Mouse (Mus musculus) neural tube, embryonic 12.5 days (tissue): Measurements from ENCODE around the gene Tmem54. TPM values are rescaled to one million over a fixed set of nuclear protein-coding genes. Genes with fewer than 3 reads are reported as not detected.

Source experiments
- ATAC-seq: fragments of 200-750 bp; cut with Nextera tagmentation; 2 replicates; pipeline ENCODE4 v1.8.0; 2017; ENCODE audit warnings: low read depth, mild to moderate bottlenecking, moderate TSS enrichment, moderate library complexity; ENCODE audit not compliant: low FRiP score
- H3K27ac ChIP-seq: fragments of 300-500 bp; sonication (generic); 2 replicates; pipeline ENCODE4 v1.5.1; 2016
- H3K27me3 ChIP-seq: fragments of 300-500 bp; sonication (generic); replicated peaks from 2 replicates; pipeline ENCODE4 v1.6.1; 2016; ENCODE audit warnings: mild to moderate bottlenecking
- H3K36me3 ChIP-seq: fragments of 300-500 bp; sonication (generic); 2 replicates; pipeline ENCODE4 v1.6.1; 2016; ENCODE audit warnings: mild to moderate bottlenecking
- H3K4me1 ChIP-seq: fragments of 300-500 bp; sonication (generic); 2 replicates; pipeline ENCODE4 v1.6.1; 2016
- H3K4me2 ChIP-seq: fragments of 300-500 bp; sonication (generic); replicated peaks from 2 replicates; pipeline ENCODE4 v1.6.1; 2016; ENCODE audit warnings: mild to moderate bottlenecking
- H3K4me3 ChIP-seq: fragments of 300-500 bp; sonication (generic); 2 replicates; pipeline ENCODE4 v1.5.1; 2016
- H3K9ac ChIP-seq: fragments of 300-500 bp; sonication (generic); 2 replicates; pipeline ENCODE4 v1.6.1; 2016; ENCODE audit warnings: mild to moderate bottlenecking
- H3K9me3 ChIP-seq: fragments of 300-500 bp; sonication (generic); 2 replicates; pipeline ENCODE4 v1.6.1; 2016; ENCODE audit warnings: mild to moderate bottlenecking
- WGBS: fragments of 180-500 bp; shearing (Covaris S2); methylation state at CpG from one replicate; pipeline ENCODE4 v1.1.7; 2016; 5-methylcytosine and 5-hydroxymethylcytosine counted together
- polyA plus RNA-seq: library from polyadenylated mRNA; unstranded; fragments of >200 nt; fragmentation: Nextera tagmentation; extraction: Ambion mirVana; gene quantifications from 2 replicates; pipeline ENCODE4 v1.2.1, GENCODE M21; 2016

Gene Tmem54
- polyA plus RNA-seq, 1 experiment from 2014 or later = 0.68 TPM

DNA sequence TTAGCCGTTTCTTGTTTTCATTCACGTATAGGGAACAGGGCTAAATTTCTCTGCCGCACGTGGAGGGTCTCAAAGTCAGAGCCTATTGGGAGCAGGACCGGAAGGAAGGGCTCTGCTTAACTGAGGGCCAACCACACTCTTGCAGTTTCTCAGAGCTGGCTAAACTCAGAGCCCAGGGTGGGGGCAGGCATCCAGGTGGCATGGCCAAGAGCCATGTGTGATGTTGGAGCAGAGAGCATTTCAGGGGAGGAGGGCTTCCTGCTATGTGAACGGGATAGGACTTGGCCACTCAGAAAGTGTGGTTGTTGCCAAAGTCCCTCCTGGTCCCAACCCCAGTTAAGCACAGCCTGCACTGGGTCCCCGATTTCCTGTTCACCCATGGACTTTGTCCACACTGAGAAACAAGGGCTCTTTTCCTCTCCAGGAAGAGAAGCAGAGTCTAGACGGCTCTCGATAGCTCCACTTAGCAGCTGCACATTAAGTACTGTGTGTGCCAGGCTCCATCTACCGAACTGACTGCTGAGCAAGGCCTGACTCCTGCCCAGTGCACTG, 2.1 kb downstream of the Tmem54 start:
- H3K9me3 ChIP-seq = no peaks in the 10 kb centered on the region
- no peaks in the 10 kb centered on the region for H3K36me3 ChIP-seq
- no peak for ATAC-seq
- no peak overlapping the region for H3K4me3 ChIP-seq
- H3K27ac ChIP-seq = no peak overlapping the region
- H3K4me2 ChIP-seq = no peak overlapping the region
- H3K9ac ChIP-seq = no peak overlapping the region
- H3K4me1 ChIP-seq = peaks cover 12% of the 10 kb centered on the region
- H3K27me3 ChIP-seq = peaks cover 42% of the 10 kb centered on the region
- WGBS = 82% methylated on average over 10 of the region's 10 CpGs

DNA sequence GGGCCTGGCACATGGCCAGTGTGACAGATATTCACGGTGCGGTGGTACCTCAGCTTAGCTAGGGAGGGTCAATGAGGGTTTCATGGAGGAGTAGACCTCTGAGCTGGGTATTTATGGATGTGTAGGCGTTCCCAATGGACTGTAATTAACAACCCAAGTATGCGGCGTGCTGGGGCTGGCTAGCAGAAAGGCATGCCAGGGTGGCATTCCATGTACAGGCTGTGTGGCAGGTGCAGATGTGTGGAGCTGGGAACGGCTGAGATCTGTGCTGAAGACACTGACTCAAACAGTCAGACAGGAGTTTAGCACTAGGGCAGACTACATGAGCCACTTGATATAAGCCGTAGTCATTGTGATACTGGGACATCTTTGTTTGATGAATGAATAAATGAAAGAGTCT, 3.3 kb downstream of the Tmem54 start:
- no peak overlapping the region for H3K4me3 ChIP-seq
- peaks cover 36% of the 10 kb centered on the region for H3K27me3 ChIP-seq
- H3K4me1 ChIP-seq = peaks cover 17% of the 10 kb centered on the region
- 80% methylated on average over 7 of the region's 7 CpGs for WGBS
- H3K27ac ChIP-seq = no peak overlapping the region
- H3K9me3 ChIP-seq = no peaks in the 10 kb centered on the region
- ATAC-seq = no peak
- H3K4me2 ChIP-seq = no peak overlapping the region
- H3K36me3 ChIP-seq = no peaks in the 10 kb centered on the region
- no peak overlapping the region for H3K9ac ChIP-seq

DNA sequence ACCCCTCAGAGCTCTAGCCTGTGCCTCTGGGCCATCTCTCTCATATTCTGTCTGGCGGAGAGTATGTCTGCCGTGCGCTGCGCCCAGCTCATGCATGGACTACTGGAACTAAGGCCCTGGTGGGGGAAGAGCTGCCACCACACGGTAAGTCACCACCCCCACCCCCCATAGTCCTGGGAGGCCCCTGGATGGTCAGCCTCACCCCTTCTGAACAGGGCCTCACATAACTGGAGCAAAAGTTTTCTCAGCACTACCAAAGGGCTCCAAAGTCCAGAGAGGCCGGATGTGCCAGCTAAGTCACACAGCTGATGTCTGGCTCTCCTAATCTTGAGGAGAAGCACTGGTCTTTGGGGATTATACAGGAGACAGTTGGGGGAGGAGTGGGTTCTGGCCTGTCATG, 5.5 kb downstream of the Tmem54 start:
- no peaks in the 10 kb centered on the region for H3K36me3 ChIP-seq
- no peak overlapping the region for H3K4me3 ChIP-seq
- peaks cover 16% of the 10 kb centered on the region for H3K27me3 ChIP-seq
- H3K9ac ChIP-seq = no peak overlapping the region
- ATAC-seq = no peak
- H3K9me3 ChIP-seq = no peaks in the 10 kb centered on the region
- 91% methylated on average over 6 of the region's 6 CpGs for WGBS
- no peak overlapping the region for H3K4me2 ChIP-seq
- H3K4me1 ChIP-seq = peaks cover 23% of the 10 kb centered on the region
- no peak overlapping the region for H3K27ac ChIP-seq

DNA sequence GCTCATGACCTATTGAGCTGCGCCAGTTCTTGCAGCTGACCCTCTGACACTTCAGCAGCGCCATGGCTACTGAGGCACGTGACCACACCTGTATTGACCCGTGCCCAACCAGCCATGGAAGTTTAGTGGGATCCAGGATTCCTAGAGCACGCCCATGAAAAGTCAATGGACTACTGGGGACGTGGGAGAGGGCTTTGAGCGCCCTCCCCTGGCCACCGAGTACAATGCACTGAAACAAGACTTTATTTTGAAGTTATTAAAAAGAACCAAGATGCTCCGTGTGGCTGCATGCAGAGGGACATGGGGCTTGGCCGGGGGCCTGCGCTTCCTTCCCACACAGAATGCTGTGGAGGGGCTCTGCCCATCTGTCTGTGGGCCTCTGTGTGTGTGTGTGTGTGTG, 6.0 kb downstream of the Tmem54 start:
- H3K27me3 ChIP-seq = peaks cover 10% of the 10 kb centered on the region
- H3K4me1 ChIP-seq = peaks cover 24% of the 10 kb centered on the region
- H3K27ac ChIP-seq = no peak overlapping the region
- no peak for ATAC-seq
- no peak overlapping the region for H3K4me2 ChIP-seq
- WGBS = 61% methylated on average over 11 of the region's 11 CpGs
- H3K9me3 ChIP-seq = no peaks in the 10 kb centered on the region
- no peak overlapping the region for H3K9ac ChIP-seq
- no peak overlapping the region for H3K4me3 ChIP-seq
- no peaks in the 10 kb centered on the region for H3K36me3 ChIP-seq

DNA sequence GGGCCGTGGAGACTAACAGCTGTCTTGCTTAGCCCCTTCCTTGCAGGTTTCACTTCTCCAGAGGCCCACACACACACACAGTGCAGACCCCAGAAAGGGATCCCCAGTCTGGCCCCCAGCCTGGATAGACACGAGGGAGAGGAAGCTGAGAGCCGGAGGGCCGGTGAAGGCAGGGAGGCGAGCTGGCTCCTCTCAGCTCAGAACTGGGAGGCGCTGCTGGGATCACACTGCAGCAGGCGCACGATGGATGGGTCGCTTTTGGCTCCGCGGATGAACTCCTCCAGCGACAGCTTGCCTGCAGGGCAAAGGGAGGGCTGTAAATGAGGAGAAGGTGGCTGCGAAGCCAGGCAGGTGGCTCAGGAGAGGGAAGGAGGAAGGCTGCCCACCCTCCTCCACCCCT, 6.9 kb downstream of the Tmem54 start:
- ATAC-seq = no peak

DNA sequence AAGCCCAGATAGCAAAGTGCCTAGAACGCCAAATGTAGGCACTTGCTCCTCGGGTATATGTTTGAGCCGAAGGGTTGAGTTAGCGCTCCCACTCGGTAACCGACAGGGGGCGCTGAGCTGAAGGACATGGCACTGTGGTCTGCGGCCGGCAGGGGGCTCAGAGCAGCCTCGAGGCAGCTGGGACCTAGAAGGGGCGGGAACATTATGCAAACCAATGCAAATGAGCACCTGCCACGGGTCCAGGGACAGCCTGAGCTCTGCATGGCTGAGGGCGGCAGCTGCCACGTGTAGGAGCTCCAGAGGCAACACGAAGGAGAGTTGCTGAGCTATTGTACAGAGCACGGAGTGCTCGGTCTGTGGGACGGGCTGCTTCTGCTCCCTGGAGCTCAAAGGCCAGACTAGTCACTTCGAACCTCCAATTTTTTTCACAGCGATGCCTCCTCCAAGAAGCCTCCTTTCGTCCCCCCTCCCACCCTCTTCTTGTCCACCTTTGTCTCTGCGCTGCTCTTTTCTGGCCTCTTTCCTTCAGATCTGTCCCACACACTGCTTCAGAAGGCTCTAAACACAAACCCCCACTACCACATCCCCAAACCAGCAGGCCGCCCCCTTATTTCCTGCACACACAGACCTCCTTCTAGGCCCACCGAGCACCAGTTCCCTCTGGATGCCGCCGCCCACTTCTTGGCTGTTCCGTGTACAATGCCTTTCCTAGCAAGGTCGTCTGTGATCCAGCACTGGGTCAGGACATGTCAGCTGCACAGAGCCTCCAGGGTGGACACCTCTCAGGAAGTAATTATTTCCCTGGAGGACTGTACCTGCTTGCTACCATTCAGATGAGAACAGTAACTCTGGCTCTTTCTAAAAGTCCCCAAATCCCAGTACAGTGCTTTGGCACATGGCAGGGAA, 8.0 kb downstream of the Tmem54 start:
- Histone ChIP-seq H3K4me2 (no peak overlapping the region), H3K4me3 (no peak overlapping the region), H3K9me3 (no peaks in the 10 kb centered on the region), H3K36me3 (no peaks in the 10 kb centered on the region), H3K9ac (no peak overlapping the region), H3K27me3 (no peaks in the 10 kb centered on the region), H3K4me1 (peaks cover 24% of the 10 kb centered on the region), H3K27ac (no peak overlapping the region)
- peak; percentile 88 for ATAC-seq
- 33% methylated on average over 28 of the region's 28 CpGs for WGBS

More for the DNA sequence above, 6.9 kb downstream of the Tmem54 start:
- 0 out of 2 replicates have a peak overlapping the region, but pooled peaks have one; percentile 4 for H3K4me2 ChIP-seq
- no peak overlapping the region for H3K27ac ChIP-seq
- H3K9ac ChIP-seq = no peak overlapping the region
- H3K9me3 ChIP-seq = no peaks in the 10 kb centered on the region
- H3K4me1 ChIP-seq = peaks cover 24% of the 10 kb centered on the region
- no peak overlapping the region for H3K4me3 ChIP-seq
- WGBS = 60% methylated on average over 13 of the region's 13 CpGs
- no peaks in the 10 kb centered on the region for H3K36me3 ChIP-seq
- H3K27me3 ChIP-seq = 0 out of 2 replicates have a peak, but pooled peaks cover 5% of the 10 kb centered on the region

DNA sequence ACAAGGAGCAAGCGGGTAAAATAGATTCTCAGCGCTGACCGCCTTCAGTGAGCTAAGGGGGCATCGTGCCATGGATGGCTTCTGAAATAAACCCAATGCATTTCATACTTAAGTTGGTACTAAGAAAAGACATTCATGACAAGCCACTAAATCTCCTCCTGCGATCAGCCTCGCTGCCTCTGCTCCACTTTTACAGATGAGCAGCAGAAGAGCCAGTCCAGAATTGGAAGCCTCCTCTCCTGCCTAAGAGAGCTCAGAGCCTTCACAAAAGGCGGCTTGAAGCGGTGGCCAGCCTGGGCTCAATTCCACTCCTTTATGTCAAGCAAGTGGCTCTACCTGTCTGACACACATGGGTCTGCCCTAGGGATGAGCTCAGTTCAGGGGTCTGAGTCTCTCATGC, 11.4 kb downstream of the Tmem54 start:
- Histone ChIP-seq H3K4me3 (no peak overlapping the region), H3K27me3 (peaks cover 22% of the 10 kb centered on the region), H3K4me1 (peaks cover 43% of the 10 kb centered on the region), H3K4me2 (no peak overlapping the region), H3K9ac (no peak overlapping the region), H3K9me3 (no peaks in the 10 kb centered on the region), H3K36me3 (no peaks in the 10 kb centered on the region), H3K27ac (no peak overlapping the region)
- no peak for ATAC-seq
- WGBS = 94% methylated on average over 8 of the region's 8 CpGs

DNA sequence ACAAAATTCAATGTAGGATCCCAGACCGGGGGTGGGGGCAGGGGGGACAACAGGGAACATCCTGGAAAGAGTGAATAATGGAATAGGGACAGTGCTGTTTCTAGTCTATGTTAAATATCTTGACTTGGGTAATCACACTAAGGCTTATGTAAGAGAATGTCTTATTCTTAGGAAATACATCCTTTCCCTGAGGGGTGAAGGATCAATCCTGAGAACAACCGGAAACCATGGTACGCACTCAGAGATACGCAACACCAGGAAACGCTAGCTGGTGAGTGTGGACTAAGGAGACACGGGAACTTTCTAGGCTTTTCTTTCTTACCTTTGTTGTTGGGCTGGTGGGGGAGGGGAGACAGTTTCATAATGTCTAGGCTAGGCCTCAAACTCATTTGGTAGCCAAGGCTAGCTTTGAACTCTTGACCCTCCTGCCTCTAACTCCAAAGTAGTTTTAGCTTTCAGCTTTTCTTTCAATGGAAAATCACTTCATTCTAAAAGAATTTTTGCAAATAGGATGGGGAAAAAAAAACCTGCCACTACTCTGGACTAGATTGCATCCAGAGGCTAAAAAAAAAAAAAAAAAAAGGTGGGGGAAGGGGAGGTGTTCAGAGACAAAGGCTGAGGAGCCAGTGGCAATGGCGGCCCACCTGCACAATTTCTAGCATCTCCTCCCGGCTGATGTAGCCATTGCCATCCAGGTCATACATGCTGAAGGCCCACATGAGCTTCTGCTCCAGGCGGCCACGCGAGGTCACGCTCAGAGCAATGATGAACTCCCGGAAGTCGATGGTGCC, 12.6 kb downstream of the Tmem54 start:
- H3K4me2 ChIP-seq = no peak overlapping the region
- 89% methylated on average over 14 of the region's 14 CpGs for WGBS
- no peaks in the 10 kb centered on the region for H3K36me3 ChIP-seq
- ATAC-seq = no peak
- no peaks in the 10 kb centered on the region for H3K9me3 ChIP-seq
- H3K9ac ChIP-seq = no peak overlapping the region
- peaks cover 40% of the 10 kb centered on the region for H3K4me1 ChIP-seq
- H3K4me3 ChIP-seq = no peak overlapping the region
- no peak overlapping the region for H3K27ac ChIP-seq
- H3K27me3 ChIP-seq = peaks cover 31% of the 10 kb centered on the region

DNA sequence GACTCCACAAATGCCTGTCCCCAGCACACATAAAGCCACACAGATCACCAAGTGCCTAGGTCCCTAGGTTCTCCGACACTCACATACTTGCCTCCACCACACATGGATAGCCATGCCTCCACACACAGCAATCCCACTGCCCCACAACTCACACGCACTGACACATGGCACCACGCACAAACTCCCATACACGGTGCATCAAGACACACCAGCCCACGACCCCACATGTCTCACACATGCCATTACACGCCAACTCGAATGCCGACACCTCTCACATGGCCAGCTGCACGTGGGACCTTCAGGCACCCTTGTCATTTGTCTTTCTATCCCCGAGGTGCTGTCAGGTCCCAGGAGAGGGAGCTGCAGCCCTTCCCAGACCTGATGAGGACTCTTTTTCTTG, 14.4 kb downstream of the Tmem54 start:
- Histone ChIP-seq H3K9me3 (no peaks in the 10 kb centered on the region), H3K27me3 (peaks cover 41% of the 10 kb centered on the region), H3K4me1 (peaks cover 35% of the 10 kb centered on the region), H3K4me2 (no peak overlapping the region; the same call in 1 of the 2 replicates), H3K4me3 (no peak overlapping the region), H3K36me3 (no peaks in the 10 kb centered on the region), H3K9ac (no peak overlapping the region), H3K27ac (no peak overlapping the region)
- no peak for ATAC-seq
- 78% methylated on average over 10 of the region's 10 CpGs for WGBS

DNA sequence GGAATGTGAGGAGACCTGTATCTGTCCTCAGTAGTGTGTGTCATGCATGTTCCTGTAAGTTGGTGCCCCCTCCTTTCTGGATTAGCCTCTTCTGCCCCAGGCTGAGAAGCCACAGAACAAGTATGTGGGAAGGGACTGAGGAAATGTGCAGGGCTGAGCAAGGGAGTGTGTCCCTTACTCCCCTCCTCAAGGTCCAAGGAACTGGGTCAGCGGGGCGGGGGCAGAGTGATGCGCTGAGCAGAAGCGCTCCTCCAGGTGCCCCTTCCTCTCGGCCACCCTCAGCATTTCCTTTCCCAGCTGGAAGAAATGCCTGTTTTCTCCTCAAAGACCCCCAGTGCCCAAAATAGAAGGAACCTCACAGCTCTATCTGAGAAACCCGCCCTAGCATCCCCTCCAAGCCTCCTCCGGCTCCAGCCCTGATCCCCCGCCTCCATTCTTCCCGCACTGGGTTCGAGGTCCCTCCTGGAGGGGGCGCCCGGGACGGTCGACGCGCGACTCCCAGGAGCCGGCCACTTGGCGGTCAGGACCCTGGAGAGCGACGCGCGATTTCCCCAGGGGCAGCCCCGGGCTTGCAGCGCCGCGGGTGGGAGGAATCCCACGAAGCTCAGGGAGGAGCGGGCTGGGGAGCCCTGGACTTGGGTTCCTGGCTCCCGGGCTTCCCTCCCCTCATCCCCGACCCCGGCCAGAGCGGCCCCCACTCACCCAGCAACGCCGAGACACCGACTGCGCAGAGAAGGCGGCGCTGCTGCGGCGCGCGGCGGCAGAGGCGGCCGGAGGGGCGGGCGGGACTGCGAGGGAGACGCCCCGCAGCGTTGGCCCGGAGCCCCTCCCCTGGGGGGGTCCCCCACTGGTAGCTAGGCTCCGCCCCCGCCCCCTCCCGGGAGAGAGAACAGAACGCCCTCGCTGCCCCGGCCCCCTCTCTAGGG, 15.4 kb downstream of the Tmem54 start:
- no peaks in the 10 kb centered on the region for H3K9me3 ChIP-seq
- H3K27ac ChIP-seq = no peak overlapping the region
- ATAC-seq = peak; percentile 47
- WGBS = under 1% methylated on average over 54 of the region's 59 CpGs
- peaks cover 30% of the 10 kb centered on the region for H3K4me1 ChIP-seq
- peak overlapping the region; percentile 65 for H3K9ac ChIP-seq
- peak overlapping the region; percentile 48 for H3K4me3 ChIP-seq
- peaks cover 51% of the 10 kb centered on the region for H3K27me3 ChIP-seq
- H3K4me2 ChIP-seq = peak overlapping the region; percentile 95
- no peaks in the 10 kb centered on the region for H3K36me3 ChIP-seq

DNA sequence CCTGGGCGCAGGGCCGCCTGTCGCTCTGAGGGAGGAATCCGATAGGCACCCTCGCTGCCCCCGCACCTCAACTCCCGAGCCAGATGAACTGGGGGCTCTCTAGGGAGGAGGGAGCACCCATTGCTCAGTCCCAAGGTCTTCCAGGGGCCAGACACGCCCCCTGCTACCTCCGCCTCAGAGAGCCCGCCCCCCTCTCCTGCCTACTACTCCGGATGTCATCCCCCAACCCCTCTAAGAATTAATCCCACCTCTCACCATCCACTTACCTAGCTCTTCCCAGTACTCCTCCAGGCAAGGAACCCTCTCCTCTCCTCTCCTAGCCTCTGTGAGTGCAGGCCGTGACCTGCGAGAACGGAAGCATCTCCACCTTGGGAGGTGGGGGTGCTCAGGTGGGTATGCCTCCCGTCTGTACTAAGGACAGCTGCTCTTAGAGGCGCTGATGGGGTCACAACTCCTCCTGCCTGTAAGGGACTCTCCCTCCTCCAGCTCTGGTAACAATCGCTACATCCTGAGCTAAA, 16.3 kb downstream of the Tmem54 start, which contains the start of gene Hpca:
Gene Hpca (minus strand): TSS at position 468 of the 518 bp plus-strand sequence.
- Histone ChIP-seq H3K4me1 (peaks cover 35% of the 10 kb centered on the region), H3K9me3 (no peaks in the 10 kb centered on the region), H3K9ac (peak within 1 kb of the TSS; percentile 65), H3K27me3 (peaks cover 51% of the 10 kb centered on the region), H3K4me3 (peak within 1 kb of the TSS; percentile 48), H3K36me3 (no peaks in the 10 kb centered on the region), H3K4me2 (peak within 1 kb of the TSS; percentile 95), H3K27ac (no peak within 1 kb of the TSS)
- WGBS = 4% methylated on average over 17 of the region's 17 CpGs
- 0 out of 2 replicates have a peak, but pooled peaks have one; percentile 1 for ATAC-seq
